Mouse (Mus musculus) small intestine, adult 2 months (tissue): ENCODE measurements around the gene Cep112.

ENCODE experiments used
- CTCF ChIP-seq: fragments of 200-500 bp; IDR thresholded peaks from 2 replicates; pipeline ENCODE4 v1.5.1; 2012; ENCODE audit warnings: low read depth, mild to moderate bottlenecking, control low read depth, inconsistent platforms, low read length, moderate library complexity, mixed read lengths; ENCODE audit not compliant: insufficient replicate concordance, insufficient read length; ENCODE audit errors: extremely low read depth
- POLR2A ChIP-seq: fragments of 200-500 bp; IDR thresholded peaks from 2 replicates; pipeline ENCODE4 v1.6.1; 2012; ENCODE audit warnings: low read depth, mild to moderate bottlenecking, control low read depth, inconsistent platforms, low read length, moderate library complexity

DNA sequence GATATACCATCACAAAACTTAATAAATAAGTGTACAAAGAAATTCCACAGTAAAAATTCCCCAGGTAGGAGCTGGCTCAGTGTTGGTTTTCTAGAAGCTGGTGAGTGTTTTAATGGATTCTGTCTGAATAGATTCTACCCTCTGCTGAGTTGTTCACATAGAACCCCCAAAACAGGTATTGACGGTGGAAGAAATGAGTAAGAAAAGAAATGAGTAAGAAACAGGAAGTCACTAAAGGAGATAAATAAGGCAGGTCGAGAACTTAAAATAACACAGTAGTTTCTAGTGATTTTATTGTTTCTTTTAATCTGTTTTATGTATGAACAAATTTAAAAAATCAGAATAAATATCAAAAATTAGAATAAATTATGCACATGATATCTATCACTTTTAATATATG is 63.3 kb downstream of the Cep112 start:
- no peak for TF ChIP-seq POLR2A
- TF ChIP-seq CTCF = no peak
